Mouse (Mus musculus): ENCODE measurements at regions not wholly inside any gene's neighbourhood (a gene's known extent, or its start where the extent isn't known, plus 50 kb on each side); places are given as distances from the start of the nearest gene placed in this dataset.

- TF ChIP-seq CTCF (IDR thresholded peaks at IDR 0.05; ENCODE audit: low read depth) (no peak), EP300 (IDR thresholded peaks at IDR 0.05; ENCODE audit: low read depth) (no peak)
Measured at GRCm38 (mm10) chr2:106540176-106540575, 152.9 kb upstream of the Mpped2 start.
